Mouse (Mus musculus) liver, embryonic 11.5 days (tissue): ENCODE measurements around the gene Parp12. TPM values are rescaled to one million over a fixed set of nuclear protein-coding genes. Genes with fewer than 3 reads are reported as not detected.

Source experiments
- ATAC-seq: fragments of 200-750 bp; cut with Nextera tagmentation; replicated peaks from 2 replicates; pipeline ENCODE4 v1.8.0; 2017; ENCODE audit warnings: moderate number of reproducible peaks, mild to moderate bottlenecking, moderate TSS enrichment, moderate library complexity; ENCODE audit not compliant: low FRiP score
- DNase-seq: peaks from one replicate; pipeline ENCODE4 v3.0.0-alpha.2; 2017; ENCODE audit warnings: low spot score
- H3K27ac ChIP-seq: fragments of 300-500 bp; sonication (generic); 2 replicates; pipeline ENCODE4 v1.5.1; 2014; ENCODE audit warnings: mild to moderate bottlenecking, low read depth, low read length, control low read depth
- H3K27me3 ChIP-seq: fragments of 300-500 bp; sonication (generic); replicated peaks from 2 replicates; pipeline ENCODE4 v1.6.1; 2014; ENCODE audit warnings: low read length, mixed read lengths; ENCODE audit not compliant: control insufficient read depth, insufficient read depth
- H3K36me3 ChIP-seq: fragments of 300-500 bp; sonication (generic); 2 replicates; pipeline ENCODE4 v1.6.1; 2014; ENCODE audit warnings: mild to moderate bottlenecking, low read length, moderate library complexity, mixed read lengths; ENCODE audit not compliant: control insufficient read depth, insufficient read depth
- H3K4me1 ChIP-seq: fragments of 300-500 bp; sonication (generic); replicated peaks from 2 replicates; pipeline ENCODE4 v1.6.1; 2014; ENCODE audit warnings: low read length, mixed read lengths; ENCODE audit not compliant: control insufficient read depth, insufficient read depth
- H3K4me2 ChIP-seq: fragments of 300-500 bp; sonication (generic); 2 replicates; pipeline ENCODE4 v1.6.1; 2014; ENCODE audit warnings: mild to moderate bottlenecking, control low read depth, moderate library complexity
- H3K4me3 ChIP-seq: fragments of 300-500 bp; sonication (generic); 2 replicates; pipeline ENCODE4 v1.5.1; 2014; ENCODE audit warnings: low read depth, low read length, control low read depth
- H3K9ac ChIP-seq: fragments of 300-500 bp; sonication (generic); 2 replicates; pipeline ENCODE4 v1.6.1; 2014; ENCODE audit warnings: low read depth, low read length, control low read depth
- H3K9me3 ChIP-seq: fragments of 300-500 bp; sonication (generic); 2 replicates; pipeline ENCODE4 v1.6.1; 2016; ENCODE audit warnings: low read length, inconsistent platforms, mixed read lengths; ENCODE audit not compliant: control insufficient read depth
- WGBS: fragments of 180-500 bp; shearing (Covaris S2); extraction: QIAGEN DNeasy Blood & Tissue Kit; methylation state at CpG from one replicate; pipeline ENCODE4 v1.1.7; 2014; 5-methylcytosine and 5-hydroxymethylcytosine counted together
- polyA plus RNA-seq: library from polyadenylated mRNA; unstranded; fragments of >200 nt; fragmentation: Nextera tagmentation; extraction: Ambion mirVana; gene quantifications from 2 replicates; pipeline ENCODE4 v1.2.1, GENCODE M21; 2014

Gene Parp12
- polyA plus RNA-seq, 1 experiment from 2014 or later = 3.8 TPM

DNA sequence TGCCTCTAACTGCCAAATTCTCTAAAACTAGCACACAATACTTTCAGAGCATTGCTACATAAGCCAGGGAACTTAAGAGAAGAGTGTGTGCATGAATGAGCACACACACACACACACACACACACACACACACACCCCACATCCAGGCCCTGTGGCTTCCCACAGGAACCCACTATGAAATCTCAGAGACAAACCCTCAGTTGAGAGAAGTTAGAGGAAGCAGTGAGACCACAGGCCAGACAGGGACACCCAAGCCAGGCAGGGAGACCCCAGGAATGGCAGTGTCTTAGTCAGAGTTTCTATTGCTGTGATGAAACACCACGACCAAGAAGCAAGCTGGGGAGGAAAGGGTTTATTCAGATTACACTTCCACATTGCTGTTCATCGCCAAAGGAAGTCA is 54.6 kb downstream of the Parp12 start:
- 40% methylated on average over 2 of the region's 2 CpGs for WGBS
- no peak overlapping the region for H3K9ac ChIP-seq
- H3K4me3 ChIP-seq = no peak overlapping the region

DNA sequence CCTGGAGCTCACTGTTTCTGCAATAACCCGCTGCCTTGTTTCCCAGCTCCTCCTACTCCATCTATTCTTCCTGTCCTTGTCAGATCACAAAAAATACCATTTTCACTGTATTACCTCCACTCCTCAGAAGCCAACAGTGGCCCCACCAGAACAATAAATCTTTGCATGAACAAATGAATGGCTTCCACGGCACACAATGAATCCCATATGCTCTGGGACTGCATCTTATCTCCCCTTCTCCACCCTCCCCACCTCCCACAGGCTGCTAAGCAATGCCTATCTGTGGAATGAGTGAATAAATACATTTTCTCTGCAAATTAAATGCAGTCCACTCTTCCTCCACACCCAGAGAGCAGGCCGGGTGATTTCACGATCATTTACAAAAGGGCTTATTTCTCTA is 57.0 kb downstream of the Parp12 start:
- no peak overlapping the region for H3K4me2 ChIP-seq
- peak overlapping the region; percentile 51 for H3K27ac ChIP-seq

More for the DNA sequence above, 54.6 kb downstream of the Parp12 start:
- no peaks in the 10 kb centered on the region for H3K36me3 ChIP-seq
- no peak overlapping the region for H3K4me2 ChIP-seq
- no peaks in the 10 kb centered on the region for H3K27me3 ChIP-seq
- H3K27ac ChIP-seq = no peak overlapping the region
- no peaks in the 10 kb centered on the region for H3K9me3 ChIP-seq
- DNase-seq = no peak
- ATAC-seq = no peak
- peaks cover 23% of the 10 kb centered on the region for H3K4me1 ChIP-seq

DNA sequence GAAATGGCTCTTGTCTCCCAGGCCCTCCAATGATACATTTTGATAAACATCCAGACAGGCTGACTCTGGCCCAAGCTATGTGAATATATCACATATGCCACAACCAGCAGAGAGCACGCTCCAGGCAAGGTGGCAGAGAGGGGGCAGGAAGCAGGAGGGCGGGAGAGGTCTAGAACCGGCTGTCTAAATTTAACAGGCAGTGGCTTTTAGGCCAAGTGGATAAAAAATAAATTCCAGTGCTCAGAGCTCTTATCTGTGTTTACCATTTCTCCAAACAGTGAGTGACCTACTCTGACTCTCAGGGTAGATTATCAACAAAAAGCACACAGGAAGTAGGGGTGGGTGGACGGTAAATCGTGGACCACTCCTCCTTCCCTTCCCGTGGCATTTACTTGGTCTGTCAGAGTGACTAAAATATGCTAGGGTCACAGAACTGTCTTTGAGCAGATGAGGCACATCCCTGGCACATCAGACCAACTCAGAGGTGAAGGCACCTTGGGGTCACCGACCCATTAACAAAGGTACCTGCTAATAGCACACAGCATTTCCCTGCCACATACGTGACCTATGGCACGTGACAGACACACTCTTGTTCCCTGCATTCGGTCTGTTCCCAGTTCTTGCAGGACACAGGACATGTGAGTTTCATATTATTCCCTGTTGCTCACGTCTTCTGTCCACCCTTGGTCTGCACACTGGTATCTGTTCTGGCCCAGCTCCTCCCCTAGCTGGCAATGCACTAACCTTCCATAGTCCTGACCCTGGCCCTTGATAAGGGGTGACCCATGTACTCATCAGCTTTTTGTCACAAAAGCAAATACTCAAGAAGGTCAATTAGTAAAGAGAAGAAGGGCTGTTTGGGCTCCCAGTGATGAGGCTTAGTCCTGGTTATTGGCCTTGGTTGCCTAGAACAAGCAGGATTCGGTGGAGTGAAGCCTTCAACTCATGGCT is 58.3 kb downstream of the Parp12 start:
- peak overlapping the region; percentile 28 for H3K4me2 ChIP-seq
- 0 out of 2 replicates have a peak overlapping the region, but pooled peaks have one; percentile 10 for H3K9ac ChIP-seq
- ATAC-seq (peak; percentile 75), DNase-seq (peak; percentile 60)
- H3K27ac ChIP-seq = peak overlapping the region; percentile 51
- WGBS = 24% methylated on average over 12 of the region's 12 CpGs
- H3K4me1 ChIP-seq = peaks cover 27% of the 10 kb centered on the region
- H3K9me3 ChIP-seq = no peaks in the 10 kb centered on the region
- no peaks in the 10 kb centered on the region for H3K27me3 ChIP-seq
- H3K4me3 ChIP-seq = no peak overlapping the region
- H3K36me3 ChIP-seq = no peaks in the 10 kb centered on the region

More for the DNA sequence above, 57.0 kb downstream of the Parp12 start:
- no peaks in the 10 kb centered on the region for H3K27me3 ChIP-seq
- H3K4me3 ChIP-seq = no peak overlapping the region
- peaks cover 23% of the 10 kb centered on the region for H3K4me1 ChIP-seq
- ATAC-seq (no peak), DNase-seq (no peak)
- H3K9ac ChIP-seq = no peak overlapping the region
- no peaks in the 10 kb centered on the region for H3K36me3 ChIP-seq
- 39% methylated on average over 4 of the region's 4 CpGs for WGBS
- H3K9me3 ChIP-seq = no peaks in the 10 kb centered on the region

DNA sequence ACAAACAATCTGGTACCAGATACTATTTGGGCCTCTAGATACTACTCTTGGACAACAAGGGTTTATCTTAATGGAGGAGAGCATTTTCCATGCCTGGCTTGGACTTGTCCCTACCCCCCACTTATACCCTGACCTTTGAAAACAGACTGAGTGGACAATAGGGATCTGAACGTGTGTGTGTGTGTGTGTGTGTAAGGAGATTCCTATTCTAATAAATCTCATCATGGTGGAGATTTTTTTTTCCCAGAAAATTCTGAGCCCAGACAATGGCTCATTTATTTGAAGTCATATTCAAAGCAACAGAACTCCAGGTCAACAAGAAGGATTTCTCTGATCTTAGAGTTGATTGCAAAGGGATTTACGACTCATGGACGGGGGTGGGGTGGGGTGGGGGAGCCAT is 59.2 kb downstream of the Parp12 start:
- H3K9ac ChIP-seq = no peak overlapping the region
- no peaks in the 10 kb centered on the region for H3K36me3 ChIP-seq
- DNase-seq (no peak), ATAC-seq (no peak)
- H3K4me1 ChIP-seq = peaks cover 27% of the 10 kb centered on the region
- peak overlapping the region; percentile 28; the same call in 1 of the 2 replicates for H3K4me2 ChIP-seq
- H3K9me3 ChIP-seq = no peaks in the 10 kb centered on the region
- H3K27me3 ChIP-seq = no peaks in the 10 kb centered on the region
- WGBS = 29% methylated on average over 3 of the region's 3 CpGs
- peak overlapping the region; percentile 51 for H3K27ac ChIP-seq
- no peak overlapping the region for H3K4me3 ChIP-seq

DNA sequence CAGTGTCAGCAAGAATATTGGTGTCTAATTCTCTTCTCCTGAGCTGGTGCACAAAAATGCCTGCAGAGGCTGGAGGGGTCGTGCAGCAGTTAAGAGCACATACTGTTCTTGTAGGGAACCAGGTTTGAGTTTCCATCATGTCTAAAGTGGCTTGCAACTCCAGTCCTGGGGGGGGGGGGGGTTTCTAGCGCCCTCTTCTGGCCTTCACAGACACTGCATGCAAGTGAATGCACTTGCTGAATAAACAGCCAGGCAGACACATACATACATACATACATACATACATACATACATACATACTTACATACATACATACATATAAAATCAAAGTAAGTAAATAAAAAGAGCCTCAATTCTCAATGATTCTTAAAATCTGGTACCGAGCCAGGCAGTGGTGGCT is 59.8 kb downstream of the Parp12 start:
- Histone ChIP-seq H3K4me2 (no peak overlapping the region), H3K27ac (peak overlapping the region; percentile 51; the same call in 1 of the 2 replicates), H3K9ac (no peak overlapping the region), H3K9me3 (no peaks in the 10 kb centered on the region), H3K4me3 (no peak overlapping the region), H3K4me1 (peaks cover 27% of the 10 kb centered on the region), H3K36me3 (no peaks in the 10 kb centered on the region), H3K27me3 (no peaks in the 10 kb centered on the region)
- whole genome bisulfite sequencing = 56% methylated on average over 3 of the region's 3 CpGs
- ATAC-seq (no peak), DNase-seq (no peak)

DNA sequence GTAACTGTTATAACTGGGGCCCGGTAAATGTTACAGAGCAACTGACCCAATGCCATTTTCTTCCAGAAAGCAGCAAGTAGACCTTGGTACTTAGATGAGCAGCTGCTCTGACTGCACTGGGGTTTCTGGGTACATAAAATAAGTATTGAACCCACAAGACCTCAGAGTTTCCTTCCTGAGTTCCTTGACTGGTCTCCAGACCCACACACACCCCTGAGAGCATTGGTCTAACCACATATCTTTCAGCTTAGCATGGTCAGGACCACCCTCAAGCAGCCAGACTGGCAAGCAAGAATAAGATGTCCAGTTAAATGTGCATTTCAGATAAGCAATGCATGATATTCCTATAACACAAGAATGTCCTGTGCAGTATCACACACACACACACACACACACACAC is 61.0 kb downstream of the Parp12 start:
- Histone ChIP-seq H3K4me3 (no peak overlapping the region), H3K27ac (no peak overlapping the region), H3K4me2 (no peak overlapping the region), H3K4me1 (peaks cover 27% of the 10 kb centered on the region), H3K9me3 (no peaks in the 10 kb centered on the region), H3K27me3 (no peaks in the 10 kb centered on the region), H3K9ac (no peak overlapping the region), H3K36me3 (no peaks in the 10 kb centered on the region)
- no peak for ATAC-seq
- DNase-seq = no peak
- WGBS = 83% methylated on average over 1 of the region's 1 CpGs

DNA sequence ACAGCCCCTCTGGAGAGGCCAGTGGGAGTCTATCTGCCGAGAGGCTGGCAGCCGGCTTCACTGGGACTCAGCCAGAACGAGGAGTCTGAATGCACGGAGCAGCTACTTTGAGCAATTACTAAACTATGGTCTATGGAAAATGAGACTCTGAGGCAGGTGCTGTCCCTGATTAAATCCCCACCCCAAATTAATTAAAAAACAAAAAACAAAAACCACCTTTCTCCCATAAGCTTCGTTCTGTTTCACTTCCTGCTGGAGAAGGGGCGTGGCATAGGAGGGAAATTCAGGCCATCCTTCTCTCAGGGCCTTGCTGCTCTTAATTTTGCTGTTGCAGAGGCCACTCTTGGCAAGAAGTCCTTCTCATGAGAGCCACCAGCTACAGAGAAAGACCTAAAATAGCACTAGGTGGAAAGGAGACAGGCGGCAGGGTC is 62.3 kb downstream of the Parp12 start:
- 72% methylated on average over 7 of the region's 7 CpGs for WGBS
- H3K4me2 ChIP-seq = no peak overlapping the region
- peaks cover 22% of the 10 kb centered on the region for H3K4me1 ChIP-seq
- H3K9me3 ChIP-seq = no peaks in the 10 kb centered on the region
- no peaks in the 10 kb centered on the region for H3K36me3 ChIP-seq
- no peak overlapping the region; the same call in 1 of the 2 replicates for H3K9ac ChIP-seq
- no peak overlapping the region for H3K4me3 ChIP-seq
- H3K27me3 ChIP-seq = no peaks in the 10 kb centered on the region
- ATAC-seq = no peak
- H3K27ac ChIP-seq = no peak overlapping the region
- DNase-seq = no peak

DNA sequence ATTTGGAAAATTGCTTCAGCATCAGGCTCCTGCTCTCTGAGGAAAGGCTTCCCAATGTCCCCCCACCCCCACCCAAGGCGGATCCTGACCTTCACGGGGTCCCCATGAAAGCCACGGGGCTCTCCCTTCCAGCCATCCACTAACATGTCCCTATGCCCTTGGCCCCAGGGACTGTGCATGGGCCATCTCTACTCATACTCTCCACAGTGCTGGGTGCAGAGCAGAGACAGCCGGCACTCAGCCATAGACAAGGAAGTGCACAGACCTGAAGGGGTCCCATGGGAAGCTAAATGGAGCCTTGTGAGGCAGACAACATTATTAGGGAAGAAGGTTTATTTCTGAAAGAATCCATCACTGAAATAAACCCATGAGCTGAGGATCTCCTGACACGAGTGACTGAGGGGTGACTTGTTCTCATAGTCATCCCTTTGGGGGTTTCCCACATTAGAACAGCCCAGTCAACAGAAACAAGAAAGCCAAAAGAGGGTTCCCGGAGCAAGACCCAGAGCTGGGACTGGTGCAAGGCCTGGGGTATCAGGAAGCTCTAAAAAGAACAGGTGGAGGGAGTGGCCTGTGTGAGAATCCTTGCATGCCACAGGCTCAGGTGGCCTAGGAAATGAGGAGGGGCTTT is 63.2 kb downstream of the Parp12 start:
- Histone ChIP-seq H3K4me2 (no peak overlapping the region), H3K4me3 (no peak overlapping the region), H3K27ac (no peak overlapping the region), H3K4me1 (peaks cover 17% of the 10 kb centered on the region), H3K9me3 (no peaks in the 10 kb centered on the region), H3K9ac (no peak overlapping the region), H3K27me3 (no peaks in the 10 kb centered on the region), H3K36me3 (no peaks in the 10 kb centered on the region)
- no peak for DNase-seq
- no peak for ATAC-seq
- 83% methylated on average over 6 of the region's 6 CpGs for WGBS
